Mouse (Mus musculus): ENCODE measurements around the gene Scd4.

Gene Scd4

GRCm38 (mm10) chr19:44376511-44376951, 43.6 kb downstream of the Scd4 start:
- DNase-seq (ENCODE audit: low read depth in 2 of 2, low spot score in 2 of 2) = no peak

GRCm38 (mm10) chr19:44377629-44378375, 44.9 kb downstream of the Scd4 start:
- no peak for DNase-seq (ENCODE audit: low read depth in 2 of 2, low spot score in 2 of 2)

- DNase-seq (ENCODE audit: low read depth in 2 of 2, low spot score in 2 of 2) = no peak
These were observed 46.2 kb downstream of the Scd4 start for GRCm38 (mm10) chr19:44379090-44379489.

- no peak for DNase-seq (ENCODE audit: low read depth in 2 of 2, low spot score in 2 of 2)
These were observed 47.2 kb downstream of the Scd4 start for GRCm38 (mm10) chr19:44380065-44380464.

- DNase-seq (ENCODE audit: low read depth in 2 of 2, low spot score in 2 of 2) = no peak
These were observed 49.9 kb downstream of the Scd4 start for GRCm38 (mm10) chr19:44382682-44383321.

GRCm38 (mm10) chr19:44385887-44386498, 53.1 kb downstream of the Scd4 start:
- DNase-seq (ENCODE audit: low read depth in 2 of 2, low spot score in 2 of 2) = no peak

GRCm38 (mm10) chr19:44387089-44387671, 54.3 kb downstream of the Scd4 start:
- DNase-seq (ENCODE audit: low read depth in 2 of 2, low spot score in 2 of 2) = no peak

GRCm38 (mm10) chr19:44387746-44388474, 55.0 kb downstream of the Scd4 start:
- no peak for DNase-seq (ENCODE audit: low read depth in 2 of 2, low spot score in 2 of 2)

GRCm38 (mm10) chr19:44388475-44389428, 55.9 kb downstream of the Scd4 start:
- peak; percentile 83 to 89 for DNase-seq (ENCODE audit: low read depth in 2 of 2, low spot score in 2 of 2)

GRCm38 (mm10) chr19:44389507-44389906, 56.6 kb downstream of the Scd4 start:
- no peak for DNase-seq (ENCODE audit: low read depth in 2 of 2, low spot score in 2 of 2)

- no peak for DNase-seq (ENCODE audit: low read depth in 2 of 2, low spot score in 2 of 2)
These were observed 59.0 kb downstream of the Scd4 start for GRCm38 (mm10) chr19:44391856-44392255.

- DNase-seq (ENCODE audit: low read depth in 2 of 2, low spot score in 2 of 2) = no peak
These were observed 59.6 kb downstream of the Scd4 start for GRCm38 (mm10) chr19:44392339-44393009.

GRCm38 (mm10) chr19:44393962-44394422, 61.1 kb downstream of the Scd4 start:
- DNase-seq (ENCODE audit: low read depth in 2 of 2, low spot score in 2 of 2) = no peak

- DNase-seq (ENCODE audit: low read depth in 2 of 2, low spot score in 2 of 2) = no peak
These were observed 62.1 kb downstream of the Scd4 start for GRCm38 (mm10) chr19:44394972-44395371.
